Mouse (Mus musculus) liver, adult 2 months (tissue): ENCODE measurements at regions not wholly inside any gene's neighbourhood (a gene's known extent, or its start where the extent isn't known, plus 50 kb on each side); places are given as distances from the start of the nearest gene placed in this dataset.

ENCODE experiments used
- DNase-seq: peaks from one replicate; pipeline ENCODE4 v3.0.0-alpha.2; 2011; ENCODE audit warnings: low read depth, low spot score; ENCODE audit errors: extremely low read depth
- H3K27ac ChIP-seq: fragments of 200-500 bp; replicated peaks from 2 replicates; pipeline ENCODE4 v1.5.1; 2012; ENCODE audit warnings: low read depth, mild to moderate bottlenecking, control low read depth, inconsistent platforms, low read length; ENCODE audit not compliant: insufficient read depth
- H3K27me3 ChIP-seq: fragments of 200-500 bp; 2 replicates; pipeline ENCODE4 v1.6.1; 2012; ENCODE audit warnings: mild to moderate bottlenecking, moderate library complexity, low read length, inconsistent platforms; ENCODE audit not compliant: control insufficient read depth, insufficient read depth
- H3K36me3 ChIP-seq: fragments of 200-500 bp; 2 replicates; pipeline ENCODE4 v1.6.1; 2012; ENCODE audit warnings: low read length, inconsistent platforms; ENCODE audit not compliant: control insufficient read depth, insufficient read depth
- H3K4me1 ChIP-seq: fragments of 200-500 bp; 2 replicates; pipeline ENCODE4 v1.6.1; 2011; ENCODE audit warnings: low read length; ENCODE audit not compliant: control insufficient read depth, insufficient read depth
- H3K4me3 ChIP-seq: fragments of 200-500 bp; 2 replicates; pipeline ENCODE4 v1.5.1; 2011; ENCODE audit warnings: low read depth, mild to moderate bottlenecking, control low read depth, low read length, moderate library complexity; ENCODE audit not compliant: insufficient read depth
- H3K79me2 ChIP-seq: fragments of 200-500 bp; 2 replicates; pipeline ENCODE4 v1.6.1; 2012; ENCODE audit warnings: inconsistent platforms, mild to moderate bottlenecking, low read length, moderate library complexity; ENCODE audit not compliant: control insufficient read depth, insufficient read depth
- H3K9ac ChIP-seq: fragments of 200-500 bp; 2 replicates; pipeline ENCODE4 v1.6.1; 2012; ENCODE audit warnings: low read depth, mild to moderate bottlenecking, control low read depth, inconsistent platforms, low read length
- CTCF ChIP-seq: fragments of 200-500 bp; IDR thresholded peaks from 2 replicates; pipeline ENCODE4 v1.5.1; 2011; ENCODE audit warnings: low read depth, low read length, control low read depth
- POLR2A ChIP-seq: fragments of 200-500 bp; IDR thresholded peaks from 2 replicates; pipeline ENCODE4 v1.6.1; 2011; ENCODE audit warnings: low read length, control low read depth; ENCODE audit not compliant: insufficient read depth; ENCODE audit errors: extremely low read depth
- WGBS: fragments of 180-500 bp; shearing (Covaris S2); methylation state at CpG from one replicate; pipeline ENCODE4 v1.1.7; 2018; 5-methylcytosine and 5-hydroxymethylcytosine counted together

GRCm38 (mm10) chr19:6662346-6662939, 119.6 kb upstream of the Slc22a12 start:
- peak; percentile 4 for DNase-seq
- H3K27me3 ChIP-seq, result no peaks in the 10 kb centered on the region
- TF ChIP-seq POLR2A, result no peak
- no peak for TF ChIP-seq CTCF

GRCm38 (mm10) chr19:6661508-6661871, 118.7 kb upstream of the Slc22a12 start:
- H3K27me3 ChIP-seq, result no peaks in the 10 kb centered on the region
- no peak overlapping the region for H3K9ac ChIP-seq
- no peaks in the 10 kb centered on the region for H3K79me2 ChIP-seq
- WGBS, result 69% methylated on average over 2 of the region's 2 CpGs
- DNase-seq, result no peak
- no peak for TF ChIP-seq POLR2A
- no peak for TF ChIP-seq CTCF
- H3K27ac ChIP-seq, result no peak overlapping the region
- H3K4me3 ChIP-seq, result no peak overlapping the region
- H3K36me3 ChIP-seq, result no peaks in the 10 kb centered on the region
- no peaks in the 10 kb centered on the region for H3K4me1 ChIP-seq

More at GRCm38 (mm10) chr19:6662346-6662939, 119.6 kb upstream of the Slc22a12 start:
- no peak overlapping the region for H3K9ac ChIP-seq
- H3K4me1 ChIP-seq, result no peaks in the 10 kb centered on the region
- no peaks in the 10 kb centered on the region for H3K36me3 ChIP-seq
- no peak overlapping the region for H3K27ac ChIP-seq
- no peaks in the 10 kb centered on the region for H3K79me2 ChIP-seq
- no peak overlapping the region for H3K4me3 ChIP-seq
- WGBS, result 20% methylated on average over 4 of the region's 4 CpGs

- Histone ChIP-seq H3K9ac (no peak overlapping the region), H3K27me3 (no peaks in the 10 kb centered on the region), H3K36me3 (no peaks in the 10 kb centered on the region), H3K4me1 (no peaks in the 10 kb centered on the region), H3K4me3 (no peak overlapping the region), H3K79me2 (no peaks in the 10 kb centered on the region), H3K27ac (no peak overlapping the region)
- DNase-seq, result no peak
- 49% methylated on average over 8 of the region's 8 CpGs for WGBS
- TF ChIP-seq POLR2A, result no peak
- no peak for TF ChIP-seq CTCF
These were observed 118.1 kb upstream of the Slc22a12 start for GRCm38 (mm10) chr19:6660723-6661507.

GRCm38 (mm10) chr19:6660157-6660556, 117.3 kb upstream of the Slc22a12 start:
- no peak overlapping the region for H3K9ac ChIP-seq
- H3K36me3 ChIP-seq, result no peaks in the 10 kb centered on the region
- no peak for DNase-seq
- H3K27me3 ChIP-seq, result no peaks in the 10 kb centered on the region
- no peak overlapping the region for H3K4me3 ChIP-seq
- H3K27ac ChIP-seq, result no peak overlapping the region
- H3K79me2 ChIP-seq, result no peaks in the 10 kb centered on the region
- 74% methylated on average over 8 of the region's 8 CpGs for whole genome bisulfite sequencing
- H3K4me1 ChIP-seq, result no peaks in the 10 kb centered on the region
- no peak for TF ChIP-seq CTCF
- TF ChIP-seq POLR2A, result no peak

GRCm38 (mm10) chr19:6654550-6654949, 111.7 kb upstream of the Slc22a12 start:
- 82% methylated on average over 5 of the region's 5 CpGs for WGBS
- H3K9ac ChIP-seq, result no peak overlapping the region
- H3K79me2 ChIP-seq, result no peaks in the 10 kb centered on the region
- no peak overlapping the region for H3K4me3 ChIP-seq
- DNase-seq, result no peak
- H3K27me3 ChIP-seq, result no peaks in the 10 kb centered on the region
- TF ChIP-seq CTCF (peak; percentile 18; the same call in 1 of the 2 replicates), POLR2A (no peak)
- H3K27ac ChIP-seq, result no peak overlapping the region
- no peaks in the 10 kb centered on the region for H3K4me1 ChIP-seq
- no peaks in the 10 kb centered on the region for H3K36me3 ChIP-seq

- no peaks in the 10 kb centered on the region for H3K4me1 ChIP-seq
- H3K9ac ChIP-seq, result no peak overlapping the region
- H3K27me3 ChIP-seq, result no peaks in the 10 kb centered on the region
- H3K27ac ChIP-seq, result no peak overlapping the region
- H3K36me3 ChIP-seq, result no peaks in the 10 kb centered on the region
- TF ChIP-seq CTCF, result peak; percentile 38; the same call in 1 of the 2 replicates
- no peak for TF ChIP-seq POLR2A
- no peak for DNase-seq
- no peak overlapping the region for H3K4me3 ChIP-seq
- no peaks in the 10 kb centered on the region for H3K79me2 ChIP-seq
- 79% methylated on average over 4 of the region's 4 CpGs for WGBS
These were observed 109.9 kb upstream of the Slc22a12 start for GRCm38 (mm10) chr19:6652775-6653174.
